Mouse (Mus musculus): ENCODE measurements around the gene Nkd1. TPM values are rescaled to one million over a fixed set of nuclear protein-coding genes. Genes with fewer than 3 reads are reported as not detected.

Gene Nkd1
- polyA plus RNA-seq, 1 experiment: 0.11 TPM

- Histone ChIP-seq H3K79me2 (ENCODE audit: control insufficient read depth, insufficient read depth) (no peaks in the 10 kb centered on the region), H3K36me3 (ENCODE audit: control insufficient read depth, insufficient read depth) (no peaks in the 10 kb centered on the region), H3K27me3 (ENCODE audit: control insufficient read depth, insufficient read depth, insufficient read length) (peaks cover 65% of the 10 kb centered on the region), H3ac (ENCODE audit: control insufficient read depth, insufficient read length) (no peak overlapping the region), H3K4me3 (no peak overlapping the region), H3K4me2 (ENCODE audit: low read depth) (no peak overlapping the region)
- TF ChIP-seq MYOD1 (IDR thresholded peaks at IDR 0.05; ENCODE audit: control insufficient read depth in 1 of 3, insufficient read length in 2 of 3, low read depth in 2 of 3): peak in 2 of 3 experiments; percentile 63 to 88
- TF ChIP-seq POLR2AphosphoS2 (IDR thresholded peaks at IDR 0.05; ENCODE audit: insufficient read length, low read depth): no peak
- TF ChIP-seq TCF3 (IDR thresholded peaks at IDR 0.05; ENCODE audit: insufficient read length, low read depth): peak; percentile 22
- peak; percentile 15 to 92 (median 73) for TF ChIP-seq MYOG (IDR thresholded peaks at IDR 0.05; ENCODE audit: control insufficient read depth in 1 of 3, insufficient read depth in 1 of 3, insufficient read length in 2 of 3, low read depth in 2 of 3)
- TF ChIP-seq E2F4 (IDR thresholded peaks at IDR 0.05; ENCODE audit: insufficient read depth): no peak
Measured at GRCm38 (mm10) chr8:88588205-88588889, 67.2 kb downstream of the Nkd1 start.

GRCm38 (mm10) chr8:88590226-88590625 lies 69.1 kb downstream of the Nkd1 start:
- H3K27me3 ChIP-seq (ENCODE audit: control insufficient read depth, insufficient read depth, insufficient read length): peaks cover 56% of the 10 kb centered on the region
- no peaks in the 10 kb centered on the region for H3K36me3 ChIP-seq (ENCODE audit: control insufficient read depth, insufficient read depth)
- H3K4me3 ChIP-seq: no peak overlapping the region
- no peak for TF ChIP-seq MAX (IDR thresholded peaks at IDR 0.05; ENCODE audit: low read depth)
- no peak for TF ChIP-seq TCF12 (IDR thresholded peaks at IDR 0.05; ENCODE audit: insufficient read depth, poor library complexity, severe bottlenecking)
- TF ChIP-seq TCF3 (IDR thresholded peaks at IDR 0.05; ENCODE audit: insufficient read length, low read depth): no peak
- no peak for TF ChIP-seq SRF (IDR thresholded peaks at IDR 0.05; ENCODE audit: control insufficient read depth, insufficient read length, low read depth)
- no peak for TF ChIP-seq REST (IDR thresholded peaks at IDR 0.05; ENCODE audit: insufficient read depth, insufficient read length)
- no peak for TF ChIP-seq E2F4 (IDR thresholded peaks at IDR 0.05; ENCODE audit: insufficient read depth)
- no peak for TF ChIP-seq USF1 (IDR thresholded peaks at IDR 0.05; ENCODE audit: low read depth)
- no peak for TF ChIP-seq POLR2AphosphoS2 (IDR thresholded peaks at IDR 0.05; ENCODE audit: insufficient read length, low read depth)
- TF ChIP-seq MYOD1 (IDR thresholded peaks at IDR 0.05; ENCODE audit: control insufficient read depth in 1 of 3, insufficient read length in 2 of 3, low read depth in 2 of 3): no peak
- TF ChIP-seq CEBPB (IDR thresholded peaks at IDR 0.05; ENCODE audit: insufficient read depth, poor library complexity, severe bottlenecking): no peak
- H3K4me2 ChIP-seq (ENCODE audit: low read depth): no peak overlapping the region
- no peaks in the 10 kb centered on the region for H3K79me2 ChIP-seq (ENCODE audit: control insufficient read depth, insufficient read depth)
- H3ac ChIP-seq (ENCODE audit: control insufficient read depth, insufficient read length): no peak overlapping the region

GRCm38 (mm10) chr8:88593947-88594346 lies 72.8 kb downstream of the Nkd1 start:
- no peak for TF ChIP-seq MYOG (IDR thresholded peaks at IDR 0.05; ENCODE audit: control insufficient read depth in 1 of 3, insufficient read depth in 1 of 3, insufficient read length in 2 of 3, low read depth in 2 of 3)
- TF ChIP-seq REST (IDR thresholded peaks at IDR 0.05; ENCODE audit: insufficient read depth, insufficient read length): no peak
- TF ChIP-seq MAX (IDR thresholded peaks at IDR 0.05; ENCODE audit: low read depth): no peak
- TF ChIP-seq TCF12 (IDR thresholded peaks at IDR 0.05; ENCODE audit: insufficient read depth, poor library complexity, severe bottlenecking): no peak
- TF ChIP-seq USF1 (IDR thresholded peaks at IDR 0.05; ENCODE audit: low read depth): no peak
- no peak for TF ChIP-seq POLR2A (IDR thresholded peaks at IDR 0.05; ENCODE audit: insufficient read length, low read depth)
- no peak for TF ChIP-seq MYOD1 (IDR thresholded peaks at IDR 0.05; ENCODE audit: control insufficient read depth in 1 of 3, insufficient read length in 2 of 3, low read depth in 2 of 3)
- TF ChIP-seq E2F4 (IDR thresholded peaks at IDR 0.05; ENCODE audit: insufficient read depth): no peak
- TF ChIP-seq TCF3 (IDR thresholded peaks at IDR 0.05; ENCODE audit: insufficient read length, low read depth): no peak
- no peak for TF ChIP-seq CEBPB (IDR thresholded peaks at IDR 0.05; ENCODE audit: insufficient read depth, poor library complexity, severe bottlenecking)
- TF ChIP-seq POLR2AphosphoS2 (IDR thresholded peaks at IDR 0.05; ENCODE audit: insufficient read length, low read depth): no peak
- no peak for TF ChIP-seq SRF (IDR thresholded peaks at IDR 0.05; ENCODE audit: control insufficient read depth, insufficient read length, low read depth)
- peaks cover 48% of the 10 kb centered on the region for H3K27me3 ChIP-seq (ENCODE audit: control insufficient read depth, insufficient read depth, insufficient read length)
- H3K4me3 ChIP-seq: no peak overlapping the region
- no peaks in the 10 kb centered on the region for H3K36me3 ChIP-seq (ENCODE audit: control insufficient read depth, insufficient read depth)
- H3K4me2 ChIP-seq (ENCODE audit: low read depth): no peak overlapping the region
- H3K79me2 ChIP-seq (ENCODE audit: control insufficient read depth, insufficient read depth): no peaks in the 10 kb centered on the region
- no peak overlapping the region for H3ac ChIP-seq (ENCODE audit: control insufficient read depth, insufficient read length)

- Histone ChIP-seq H3ac (ENCODE audit: control insufficient read depth, insufficient read length) (no peak overlapping the region), H3K4me3 (no peak overlapping the region), H3K36me3 (ENCODE audit: control insufficient read depth, insufficient read depth) (no peaks in the 10 kb centered on the region), H3K79me2 (ENCODE audit: control insufficient read depth, insufficient read depth) (no peaks in the 10 kb centered on the region), H3K4me2 (ENCODE audit: low read depth) (no peak overlapping the region), H3K27me3 (ENCODE audit: control insufficient read depth, insufficient read depth, insufficient read length) (peaks cover 42% of the 10 kb centered on the region)
- no peak for TF ChIP-seq USF1 (IDR thresholded peaks at IDR 0.05; ENCODE audit: low read depth)
- no peak for TF ChIP-seq MAX (IDR thresholded peaks at IDR 0.05; ENCODE audit: low read depth)
- no peak for TF ChIP-seq TCF12 (IDR thresholded peaks at IDR 0.05; ENCODE audit: insufficient read depth, poor library complexity, severe bottlenecking)
- no peak for TF ChIP-seq CEBPB (IDR thresholded peaks at IDR 0.05; ENCODE audit: insufficient read depth, poor library complexity, severe bottlenecking)
- TF ChIP-seq POLR2AphosphoS2 (IDR thresholded peaks at IDR 0.05; ENCODE audit: insufficient read length, low read depth): no peak
- TF ChIP-seq SRF (IDR thresholded peaks at IDR 0.05; ENCODE audit: control insufficient read depth, insufficient read length, low read depth): no peak
- TF ChIP-seq TCF3 (IDR thresholded peaks at IDR 0.05; ENCODE audit: insufficient read length, low read depth): no peak
Measured at GRCm38 (mm10) chr8:88596042-88596441, 74.9 kb downstream of the Nkd1 start.

- Histone ChIP-seq H3K36me3 (ENCODE audit: control insufficient read depth, insufficient read depth) (no peaks in the 10 kb centered on the region), H3K79me2 (ENCODE audit: control insufficient read depth, insufficient read depth) (no peaks in the 10 kb centered on the region), H3K4me2 (ENCODE audit: low read depth) (no peak overlapping the region), H3K4me3 (no peak overlapping the region), H3ac (ENCODE audit: control insufficient read depth, insufficient read length) (no peak overlapping the region), H3K27me3 (ENCODE audit: control insufficient read depth, insufficient read depth, insufficient read length) (peaks cover 42% of the 10 kb centered on the region)
- TF ChIP-seq POLR2A (IDR thresholded peaks at IDR 0.05; ENCODE audit: insufficient read length, low read depth) (no peak), SRF (IDR thresholded peaks at IDR 0.05; ENCODE audit: control insufficient read depth, insufficient read length, low read depth) (no peak), CEBPB (IDR thresholded peaks at IDR 0.05; ENCODE audit: insufficient read depth, poor library complexity, severe bottlenecking) (no peak)
Measured at GRCm38 (mm10) chr8:88598578-88598977, 77.4 kb downstream of the Nkd1 start.
